Mouse (Mus musculus): ENCODE measurements around the gene Tsg101. TPM values are rescaled to one million over a fixed set of nuclear protein-coding genes. Genes with fewer than 3 reads are reported as not detected.
"Not testable (repeated sequence)": the region's sequence is repeated elsewhere in the genome, so short reads cannot be mapped to it uniquely, and the experiment has no call there.

Tsg101 gene
- total RNA-seq (2015): 97.5 and 107 TPM in 2 replicates
- 40.1 and 43.1 TPM in 2 replicates for total RNA-seq (2017)

GRCm38 (mm10) chr7:46919551-46920176, at the start of gene Tsg101:
TSS of gene Tsg101 (minus strand) at chr7:46919969.
- peak; percentile 90 for ATAC-seq (replicated peaks; ENCODE audit: poor library complexity)

GRCm38 (mm10) chr7:46964070-46964469, 44.3 kb upstream of the Tsg101 start:
- ATAC-seq (replicated peaks; ENCODE audit: poor library complexity): peak; percentile 49

GRCm38 (mm10) chr7:46962806-46963618, 43.2 kb upstream of the Tsg101 start:
- peak; percentile 83 for ATAC-seq (replicated peaks; ENCODE audit: poor library complexity)

- no peak for ATAC-seq (replicated peaks; ENCODE audit: poor library complexity)
These were observed 42.4 kb upstream of the Tsg101 start for GRCm38 (mm10) chr7:46962132-46962531.

- ATAC-seq (replicated peaks; ENCODE audit: poor library complexity): no peak
These were observed 41.2 kb upstream of the Tsg101 start for GRCm38 (mm10) chr7:46960991-46961390.

- no peak for ATAC-seq (replicated peaks; ENCODE audit: poor library complexity)
These were observed 39.1 kb upstream of the Tsg101 start for GRCm38 (mm10) chr7:46958853-46959252.

- peak; percentile 90 for ATAC-seq (replicated peaks; ENCODE audit: poor library complexity)
These were observed 38.3 kb upstream of the Tsg101 start, which contains the start of gene Uevld for GRCm38 (mm10) chr7:46957831-46958691. TSS of gene Uevld (minus strand) at chr7:46958527.

GRCm38 (mm10) chr7:46935847-46936246, 16.1 kb upstream of the Tsg101 start:
- ATAC-seq (replicated peaks; ENCODE audit: poor library complexity): peak; percentile 95

GRCm38 (mm10) chr7:46934788-46935187, 15.0 kb upstream of the Tsg101 start:
- ATAC-seq (replicated peaks; ENCODE audit: poor library complexity): peak; percentile 63

- ATAC-seq (replicated peaks; ENCODE audit: poor library complexity): no peak
These were observed 11.6 kb upstream of the Tsg101 start for GRCm38 (mm10) chr7:46931370-46931769.

GRCm38 (mm10) chr7:46928291-46928690, 8.5 kb upstream of the Tsg101 start:
- ATAC-seq (replicated peaks; ENCODE audit: poor library complexity): peak; percentile 94

- no peak for ATAC-seq (replicated peaks; ENCODE audit: poor library complexity)
These were observed 2.3 kb upstream of the Tsg101 start for GRCm38 (mm10) chr7:46922075-46922474.

GRCm38 (mm10) chr7:46918678-46919371, 944 bp downstream of the Tsg101 start:
- peak; percentile 32; the same call in 1 of the 2 replicates for ATAC-seq (replicated peaks; ENCODE audit: poor library complexity)

GRCm38 (mm10) chr7:46916376-46916775, 3.4 kb downstream of the Tsg101 start:
- ATAC-seq (replicated peaks; ENCODE audit: poor library complexity): no peak

- peak; percentile 26; the same call in 1 of the 2 replicates for ATAC-seq (replicated peaks; ENCODE audit: poor library complexity)
These were observed 8.5 kb downstream of the Tsg101 start for GRCm38 (mm10) chr7:46911250-46911649.

- ATAC-seq (replicated peaks; ENCODE audit: poor library complexity): no peak
These were observed 20.4 kb downstream of the Tsg101 start for GRCm38 (mm10) chr7:46899343-46899742.

- ATAC-seq (replicated peaks; ENCODE audit: poor library complexity): peak; percentile 87
These were observed 24.3 kb downstream of the Tsg101 start for GRCm38 (mm10) chr7:46895511-46895910.

- peak; percentile 67 for ATAC-seq (replicated peaks; ENCODE audit: poor library complexity)
These were observed 36.5 kb downstream of the Tsg101 start for GRCm38 (mm10) chr7:46883304-46883703.

GRCm38 (mm10) chr7:46881941-46882340, 37.8 kb downstream of the Tsg101 start:
- ATAC-seq (replicated peaks; ENCODE audit: poor library complexity): not testable (repeated sequence)

- ATAC-seq (replicated peaks; ENCODE audit: poor library complexity): peak; percentile 79
These were observed 38.8 kb downstream of the Tsg101 start for GRCm38 (mm10) chr7:46880992-46881391.

All from megakaryocyte progenitor cell, adult 5-6 weeks (primary cell).